Mouse (Mus musculus) ZHBTc4 (cell line): ENCODE data around the gene Vamp4.

Experiments
- DNase-seq: peaks from one replicate; pipeline ENCODE4 v3.0.0-alpha.2; 2011; ENCODE audit warnings: low read depth, low spot score

The Vamp4 gene

GRCm38 (mm10) chr1:162646083-162646686 is 75.9 kb downstream of the Vamp4 start:
- peak; percentile 39 for DNase-seq

DNA sequence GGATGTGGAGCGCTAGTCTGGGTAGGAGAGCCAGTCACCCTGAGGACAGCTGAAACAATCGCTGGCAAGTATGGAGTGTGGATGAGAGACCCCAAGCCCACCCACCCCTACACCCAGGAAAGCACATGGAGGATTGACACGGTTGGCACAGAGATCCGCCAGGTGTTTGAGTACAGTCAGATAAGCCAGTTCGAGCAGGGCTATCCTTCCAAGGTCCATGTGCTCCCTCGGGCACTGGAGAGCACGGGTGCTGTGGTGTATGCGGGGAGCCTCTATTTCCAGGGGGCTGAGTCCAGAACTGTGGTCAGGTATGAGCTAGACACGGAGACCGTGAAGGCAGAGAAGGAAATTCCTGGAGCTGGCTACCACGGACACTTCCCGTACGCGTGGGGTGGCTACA is 78.1 kb downstream of the Vamp4 start:
- no peak for DNase-seq
